ENCODE assay signal across 8 mouse cellular contexts in the genomic region with DNA sequence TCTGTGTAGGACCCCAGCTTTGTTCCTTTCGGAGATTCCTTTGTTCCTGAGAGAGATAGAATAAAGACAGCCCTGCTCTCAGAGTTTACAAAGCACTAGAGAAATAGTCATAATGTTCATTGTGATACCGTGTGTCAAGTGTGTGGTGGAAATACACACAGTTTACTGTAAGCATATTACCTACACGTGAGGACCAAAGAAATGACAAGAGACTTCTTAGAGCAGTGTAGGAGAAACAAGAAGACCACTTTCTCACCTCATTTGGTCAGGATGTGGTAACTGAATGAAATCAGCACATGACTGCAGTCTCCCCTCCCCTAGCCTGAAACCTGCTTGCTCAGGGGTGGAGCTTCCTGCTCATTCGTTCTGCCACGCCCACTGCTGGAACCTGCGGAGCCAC. TPM values are rescaled to one million over a fixed set of nuclear protein-coding genes. Genes with fewer than 3 reads are reported as not detected.
DNase-seq lines count a peak whose midpoint lies in the region; ATAC-seq lines count a peak whose summit lies in the region.

No protein-coding gene starts in this region.

- H3K36me3 ChIP-seq in embryonic facial prominence, embryonic 13.5 days: peaks cover 9% of the 10 kb centered on the region; the same call in 1 of the 2 replicates
- H3K36me3 ChIP-seq in kidney, embryonic 14.5 days (ENCODE audit: control insufficient read depth, insufficient read depth, low read length): no peaks in the 10 kb centered on the region
- peaks cover 26% of the 10 kb centered on the region for H3K36me3 ChIP-seq in midbrain, embryonic 13.5 days

- H3K4me2 ChIP-seq in embryonic facial prominence, embryonic 13.5 days: peak overlapping the region; percentile 96
- H3K4me2 ChIP-seq in kidney, embryonic 14.5 days (replicated peaks; ENCODE audit: low read depth, low read length): peak overlapping the region; percentile 81
- peak overlapping the region; percentile 93 for H3K4me2 ChIP-seq in midbrain, embryonic 13.5 days (replicated peaks)

- H3K27ac ChIP-seq in embryonic facial prominence, embryonic 13.5 days: 0 out of 2 replicates have a peak overlapping the region, but pooled peaks have one; percentile 57
- no peak overlapping the region; the same call in 1 of the 2 replicates for H3K27ac ChIP-seq in kidney, embryonic 14.5 days (ENCODE audit: low read depth, low read length)
- no peak overlapping the region for H3K27ac ChIP-seq in midbrain, embryonic 13.5 days

- H3K9ac ChIP-seq in embryonic facial prominence, embryonic 13.5 days: peak overlapping the region; percentile 59; the same call in 1 of the 2 replicates
- H3K9ac ChIP-seq in kidney, embryonic 14.5 days (ENCODE audit: low read depth, low read length): peak overlapping the region; percentile 43; the same call in 1 of the 2 replicates
- no peak overlapping the region; the same call in 1 of the 2 replicates for H3K9ac ChIP-seq in midbrain, embryonic 13.5 days (replicated peaks)

- DNase-seq in 416B (ENCODE audit: low read depth): peak; percentile 92
- DNase-seq in CD4-positive helper T cell, adult 2 months (ENCODE audit: low read depth, low spot score): peak; percentile 90
- no peak for DNase-seq in frontal cortex, postnatal 14 days (ENCODE audit: low spot score in 2 of 2)
- DNase-seq in testis, postnatal 10 days (ENCODE audit: low spot score): no peak
- no peak for DNase-seq in left cerebral cortex, adult 18-20 months (ENCODE audit: low spot score in 2 of 2)

- H3K4me1 ChIP-seq in embryonic facial prominence, embryonic 13.5 days: peaks cover 16% of the 10 kb centered on the region
- H3K4me1 ChIP-seq in kidney, embryonic 14.5 days (ENCODE audit: control insufficient read depth, insufficient read depth, low read length): peaks cover 5% of the 10 kb centered on the region
- H3K4me1 ChIP-seq in midbrain, embryonic 13.5 days (replicated peaks): peaks cover 17% of the 10 kb centered on the region

- H3K9me3 ChIP-seq in embryonic facial prominence, embryonic 13.5 days: no peaks in the 10 kb centered on the region
- H3K9me3 ChIP-seq in kidney, embryonic 14.5 days (ENCODE audit: control insufficient read depth, low read length): no peaks in the 10 kb centered on the region
- H3K9me3 ChIP-seq in midbrain, embryonic 13.5 days: no peaks in the 10 kb centered on the region; the same call in 1 of the 2 replicates

- no peak for ATAC-seq in embryonic facial prominence, embryonic 13.5 days (ENCODE audit: insufficient number of reproducible peaks, insufficient read depth, low FRiP score, low TSS enrichment, low read depth)
- peak; percentile 28; the same call in 1 of the 2 replicates for ATAC-seq in kidney, embryonic 14.5 days (ENCODE audit: low FRiP score, low TSS enrichment)
- peak; percentile 12; the same call in 1 of the 2 replicates for ATAC-seq in midbrain, embryonic 13.5 days

- peak overlapping the region; percentile 63 for H3K4me3 ChIP-seq in embryonic facial prominence, embryonic 13.5 days
- H3K4me3 ChIP-seq in kidney, embryonic 14.5 days (ENCODE audit: low read length): peak overlapping the region; percentile 55
- H3K4me3 ChIP-seq in midbrain, embryonic 13.5 days (replicated peaks): peak overlapping the region; percentile 71

- 3% methylated on average over 6 of the region's 6 CpGs for WGBS in embryonic facial prominence, embryonic 13.5 days
- 5% methylated on average over 6 of the region's 6 CpGs for WGBS in kidney, embryonic 14.5 days
- WGBS in midbrain, embryonic 13.5 days: 3% methylated on average over 6 of the region's 6 CpGs

- no peaks in the 10 kb centered on the region for H3K27me3 ChIP-seq in embryonic facial prominence, embryonic 13.5 days
- H3K27me3 ChIP-seq in kidney, embryonic 14.5 days (ENCODE audit: control insufficient read depth, insufficient read depth, low read length): no peaks in the 10 kb centered on the region
- no peaks in the 10 kb centered on the region for H3K27me3 ChIP-seq in midbrain, embryonic 13.5 days

RNA-seq across cellular contexts. Expression of gene Sv2a, which starts 17.2 kb away (rescaled TPM):
- 7.6 and 8.7 TPM in 2 replicates for polyA plus RNA-seq in embryonic facial prominence, embryonic 13.5 days (2015; fragmentation: Nextera tagmentation; extraction: Ambion mirVana)
- polyA plus RNA-seq in kidney, embryonic 14.5 days (2014; fragmentation: Nextera tagmentation; extraction: Ambion mirVana): 2.2 and 3.3 TPM in 2 replicates
- polyA plus RNA-seq in midbrain, embryonic 13.5 days (2015; fragmentation: Nextera tagmentation; extraction: Ambion mirVana): 68.3 and 72.0 TPM in 2 replicates
- 100 to 1,000 TPM; 429 to 445 TPM for total RNA-seq in left cerebral cortex, adult 18-20 months (2021)

RNA-seq across cellular contexts. Expression of gene Bola1, which starts 21.3 kb away (rescaled TPM):
- 46.6 and 55.0 TPM in 2 replicates for polyA plus RNA-seq in embryonic facial prominence, embryonic 13.5 days (2015; fragmentation: Nextera tagmentation; extraction: Ambion mirVana)
- polyA plus RNA-seq in kidney, embryonic 14.5 days (2014; fragmentation: Nextera tagmentation; extraction: Ambion mirVana): 65.0 and 70.9 TPM in 2 replicates
- 67.7 and 70.4 TPM in 2 replicates for polyA plus RNA-seq in midbrain, embryonic 13.5 days (2015; fragmentation: Nextera tagmentation; extraction: Ambion mirVana)
- 10 to 100 TPM; 12.3 to 16.2 TPM for total RNA-seq in left cerebral cortex, adult 18-20 months (2021)

RNA-seq across cellular contexts. Expression of gene Hist2h2ab, which starts 21.5 kb away (rescaled TPM):
- polyA plus RNA-seq in embryonic facial prominence, embryonic 13.5 days (2015; fragmentation: Nextera tagmentation; extraction: Ambion mirVana): 1.7 TPM in 1 of 2 replicates, not detected in the other
- 2.2 and 2.4 TPM in 2 replicates for polyA plus RNA-seq in kidney, embryonic 14.5 days (2014; fragmentation: Nextera tagmentation; extraction: Ambion mirVana)
- 0.71 TPM in 1 of 2 replicates, not detected in the other for polyA plus RNA-seq in midbrain, embryonic 13.5 days (2015; fragmentation: Nextera tagmentation; extraction: Ambion mirVana)
- 10 to 100 TPM; 16.5 to 17.3 TPM for total RNA-seq in left cerebral cortex, adult 18-20 months (2021)

RNA-seq across cellular contexts. Expression of gene Hist2h2ac, which starts 22.5 kb away (rescaled TPM):
- 13.2 and 14.1 TPM in 2 replicates for polyA plus RNA-seq in embryonic facial prominence, embryonic 13.5 days (2015; fragmentation: Nextera tagmentation; extraction: Ambion mirVana)
- 11.3 and 17.1 TPM in 2 replicates for polyA plus RNA-seq in kidney, embryonic 14.5 days (2014; fragmentation: Nextera tagmentation; extraction: Ambion mirVana)
- polyA plus RNA-seq in midbrain, embryonic 13.5 days (2015; fragmentation: Nextera tagmentation; extraction: Ambion mirVana): 4.4 and 5.4 TPM in 2 replicates
- 10 to 100 TPM; 30.9 to 38.1 TPM for total RNA-seq in left cerebral cortex, adult 18-20 months (2021)

RNA-seq across cellular contexts. Expression of gene Hist2h2be, which starts 22.7 kb away (rescaled TPM):
- 8.7 and 12.0 TPM in 2 replicates for polyA plus RNA-seq in embryonic facial prominence, embryonic 13.5 days (2015; fragmentation: Nextera tagmentation; extraction: Ambion mirVana)
- polyA plus RNA-seq in kidney, embryonic 14.5 days (2014; fragmentation: Nextera tagmentation; extraction: Ambion mirVana): 9.2 and 13.1 TPM in 2 replicates
- polyA plus RNA-seq in midbrain, embryonic 13.5 days (2015; fragmentation: Nextera tagmentation; extraction: Ambion mirVana): 5.9 and 6.5 TPM in 2 replicates
- total RNA-seq in left cerebral cortex, adult 18-20 months (2021): 1 to 10 TPM; 5.3 to 6.8 TPM

Comparison
In these comparisons a context has a peak if more than half of its experiments do, and no peak if none do; other contexts are left out.
1. DNase-seq: peak in 416B (single experiment) and CD4-positive helper T cell, adult 2 months (single experiment); none in frontal cortex, postnatal 14 days (0 of 2), testis, postnatal 10 days (single experiment) and left cerebral cortex, adult 18-20 months (0 of 2).
2. Peak in every context shown above with its lines, with median percentiles within 50 percentile points of each other: H3K4me2 ChIP-seq and H3K4me3 ChIP-seq.